In genomic region chr11:83276251-83276650, GRCm38 (mm10) we compare ENCODE assay signal across 29 mouse cellular contexts. TPM values are rescaled to one million over a fixed set of nuclear protein-coding genes. Genes with fewer than 3 reads are reported as not detected.
DNase-seq lines count a peak whose midpoint lies in the region; ATAC-seq and TF ChIP-seq lines count a peak whose summit lies in the region.
"Had no signal": no experiment of that assay in that cellular context is flagged by ENCODE, and none has a peak within 500 bp of the region (broad histone marks: within the 10 kb centered on the region; RNA-seq: fewer than 3 reads in every experiment).

No protein-coding gene starts in this region.

- no peak for TF ChIP-seq CTCF in cerebellum, adult 2 months (IDR thresholded peaks at IDR 0.05; ENCODE audit: borderline replicate concordance, insufficient read depth, low read depth, low read length)
- TF ChIP-seq CTCF in lung, embryonic 14.5 days (IDR thresholded peaks at IDR 0.05; ENCODE audit: low read depth) = no peak

- H3K9me3 ChIP-seq in lung, embryonic 14.5 days (ENCODE audit: low read depth, low read length) = no peaks in the 10 kb centered on the region
- H3K9me3 ChIP-seq: embryonic facial prominence, embryonic 10.5 days; embryonic facial prominence, embryonic 13.5 days; forebrain, embryonic 12.5 days; forebrain, embryonic 15.5 days; heart, embryonic 12.5 days; heart, embryonic 15.5 days had no signal

- H3K36me3 ChIP-seq in lung, embryonic 14.5 days (ENCODE audit: insufficient read depth) = no peaks in the 10 kb centered on the region
- H3K36me3 ChIP-seq: embryonic facial prominence, embryonic 10.5 days; embryonic facial prominence, embryonic 13.5 days; forebrain, embryonic 12.5 days; forebrain, embryonic 15.5 days; heart, embryonic 12.5 days; heart, embryonic 15.5 days had no signal

- no peak for TF ChIP-seq POLR2A in cerebellum, adult 2 months (IDR thresholded peaks at IDR 0.05; ENCODE audit: borderline replicate concordance, insufficient read depth, low read length)

- no peak overlapping the region for H3K9ac ChIP-seq in lung, embryonic 14.5 days
- H3K9ac ChIP-seq: embryonic facial prominence, embryonic 13.5 days; forebrain, embryonic 12.5 days; forebrain, embryonic 15.5 days; heart, embryonic 12.5 days; heart, embryonic 15.5 days; hindbrain, embryonic 14.5 days had no signal

- H3K27me3 ChIP-seq in cerebellum, adult 2 months (ENCODE audit: control insufficient read depth, insufficient read depth, low read length) = no peaks in the 10 kb centered on the region; the same call in 1 of the 2 replicates
- H3K27me3 ChIP-seq in lung, embryonic 14.5 days (ENCODE audit: insufficient read depth, low read length) = no peaks in the 10 kb centered on the region
- H3K27me3 ChIP-seq: embryonic facial prominence, embryonic 13.5 days; forebrain, embryonic 12.5 days; forebrain, embryonic 15.5 days; heart, embryonic 15.5 days had no signal

- ATAC-seq in lung, embryonic 14.5 days (ENCODE audit: insufficient read depth) = no peak
- ATAC-seq: forebrain, embryonic 15.5 days; hindbrain, postnatal 0 days; Patski had no signal

- H3K4me3 ChIP-seq in cerebellum, adult 2 months (replicated peaks; ENCODE audit: insufficient read depth, low read depth, low read length) = no peak overlapping the region
- no peak overlapping the region for H3K4me3 ChIP-seq in lung, embryonic 14.5 days (ENCODE audit: low read depth, low read length)
- H3K4me3 ChIP-seq: embryonic facial prominence, embryonic 10.5 days; embryonic facial prominence, embryonic 13.5 days; erythroblast, embryonic 14.5 days; forebrain, embryonic 12.5 days; forebrain, embryonic 15.5 days; heart, embryonic 12.5 days; heart, embryonic 15.5 days had no signal

- H3K27ac ChIP-seq in cerebellum, adult 2 months (ENCODE audit: insufficient read depth, low read length) = no peak overlapping the region
- H3K27ac ChIP-seq in lung, embryonic 14.5 days (ENCODE audit: low read depth) = no peak overlapping the region
- H3K27ac ChIP-seq: embryonic facial prominence, embryonic 10.5 days; embryonic facial prominence, embryonic 13.5 days; forebrain, embryonic 12.5 days; forebrain, embryonic 15.5 days; heart, embryonic 15.5 days; hindbrain, embryonic 14.5 days; hindbrain, postnatal 0 days had no signal

- DNase-seq in cerebellum, postnatal 10 days = peak; percentile 44 to 48
- no peak for DNase-seq in cerebellum, adult 2 months
- DNase-seq in kidney, postnatal 10 days = peak; percentile 19
- DNase-seq in kidney, adult 11 months = no peak
- peak; percentile 73 for DNase-seq in lung, embryonic 14.5 days
- DNase-seq in lung, postnatal 25 days (ENCODE audit: low spot score) = no peak
- peak; percentile 64 for DNase-seq in testis, postnatal 10 days (ENCODE audit: low spot score)
- DNase-seq in testis, postnatal 14 days (ENCODE audit: low spot score) = no peak
- DNase-seq: adrenal gland, postnatal 10 days; adrenal gland, postnatal 36 days; cerebellum, adult 18-20 months; cerebellum, adult 9-11 months; cerebellum, postnatal 36 days; embryo, embryonic 11 days; gastrocnemius, postnatal 14 days; heart, adult 18-20 months; heart, postnatal 10 days; heart, postnatal 4 days had no signal

- H3K4me1 ChIP-seq in cerebellum, adult 2 months (ENCODE audit: control insufficient read depth, insufficient read depth, low read length) = no peaks in the 10 kb centered on the region
- H3K4me1 ChIP-seq in lung, embryonic 14.5 days (ENCODE audit: insufficient read depth) = peaks cover 3% of the 10 kb centered on the region; the same call in 1 of the 2 replicates
- H3K4me1 ChIP-seq: embryonic facial prominence, embryonic 10.5 days; embryonic facial prominence, embryonic 13.5 days; heart, embryonic 12.5 days had no signal

- no peak overlapping the region; the same call in 1 of the 2 replicates for H3K4me2 ChIP-seq in lung, embryonic 14.5 days
- H3K4me2 ChIP-seq: embryonic facial prominence, embryonic 13.5 days; forebrain, embryonic 12.5 days; forebrain, embryonic 15.5 days; heart, embryonic 12.5 days; heart, embryonic 15.5 days; hindbrain, embryonic 14.5 days had no signal

- 15% methylated on average over 7 of the region's 7 CpGs for WGBS in cerebellum, adult 2 months
- WGBS in lung, embryonic 14.5 days = 28% methylated on average over 7 of the region's 7 CpGs

RNA-seq across cellular contexts. Expression of gene Slfn14, which starts 10.3 kb away (rescaled TPM):
- 0.03 TPM in 1 of 2 replicates, not detected in the other for polyA plus RNA-seq in cerebellum, adult 2 months (2012; rRNA removed)
- 0.43 and 0.47 TPM in 2 replicates for polyA plus RNA-seq in lung, embryonic 14.5 days (2014; fragmentation: Nextera tagmentation; extraction: Ambion mirVana)
- polyA plus RNA-seq: cortical plate, adult 2 months; forebrain, embryonic 15.5 days; hindbrain, embryonic 14.5 days; hindbrain, postnatal 0 days; Patski had no signal

RNA-seq across cellular contexts. Expression of gene Ap2b1, which starts 22.6 kb away (rescaled TPM):
- 116 and 117 TPM in 2 replicates for polyA plus RNA-seq in cerebellum, adult 2 months (2012; rRNA removed)
- polyA plus RNA-seq in lung, embryonic 14.5 days (2014; fragmentation: Nextera tagmentation; extraction: Ambion mirVana) = 75.3 and 78.0 TPM in 2 replicates

RNA-seq across cellular contexts. Expression of gene Pex12, which starts 26.1 kb away (rescaled TPM):
- 8.6 and 9.8 TPM in 2 replicates for polyA plus RNA-seq in cerebellum, adult 2 months (2012; rRNA removed)
- polyA plus RNA-seq in lung, embryonic 14.5 days (2014; fragmentation: Nextera tagmentation; extraction: Ambion mirVana) = 12.0 and 12.8 TPM in 2 replicates

Comparison
In these comparisons a context has a peak if more than half of its experiments do, and no peak if none do; other contexts are left out.
1. DNase-seq: peak in cerebellum, postnatal 10 days (2 of 2), kidney, postnatal 10 days (single experiment), lung, embryonic 14.5 days (single experiment) and testis, postnatal 10 days (single experiment); none in cerebellum, adult 2 months (0 of 2), kidney, adult 11 months (single experiment), lung, postnatal 25 days (single experiment) and testis, postnatal 14 days (single experiment).